Mouse (Mus musculus): ENCODE measurements around the gene Mto1. TPM values are rescaled to one million over a fixed set of nuclear protein-coding genes. Genes with fewer than 3 reads are reported as not detected.
A peak's percentile ranks its signal among the peaks of the same experiment; 100 is the strongest.

The Mto1 gene
- polyA plus RNA-seq, 1 experiment from 2014 or later = 25.6 TPM

GRCm38 (mm10) chr9:78493171-78493570 is 45.2 kb downstream of the Mto1 start:
- no peaks in the 10 kb centered on the region for H3K36me3 ChIP-seq
- H3K27me3 ChIP-seq (replicated peaks) = no peaks in the 10 kb centered on the region
- WGBS = 86% methylated on average over 7 of the region's 7 CpGs
- H3K4me2 ChIP-seq (replicated peaks) = no peak overlapping the region
- no peak overlapping the region for H3K4me3 ChIP-seq
- no peaks in the 10 kb centered on the region for H3K9me3 ChIP-seq
- no peak for ATAC-seq (ENCODE audit: low FRiP score, low read depth)
- H3K9ac ChIP-seq = no peak overlapping the region
- H3K27ac ChIP-seq = no peak overlapping the region
- H3K4me1 ChIP-seq = peaks cover 8% of the 10 kb centered on the region; the same call in 1 of the 2 replicates

GRCm38 (mm10) chr9:78500386-78500785 is 52.4 kb downstream of the Mto1 start:
- H3K4me2 ChIP-seq (replicated peaks) = no peak overlapping the region
- WGBS = 80% methylated on average over 3 of the region's 3 CpGs
- H3K27ac ChIP-seq = no peak overlapping the region
- peaks cover 19% of the 10 kb centered on the region for H3K4me1 ChIP-seq
- no peaks in the 10 kb centered on the region for H3K36me3 ChIP-seq
- H3K9ac ChIP-seq = no peak overlapping the region
- ATAC-seq (ENCODE audit: low FRiP score, low read depth) = no peak
- no peak overlapping the region for H3K4me3 ChIP-seq
- no peaks in the 10 kb centered on the region for H3K27me3 ChIP-seq (replicated peaks)
- H3K9me3 ChIP-seq = no peaks in the 10 kb centered on the region

- no peaks in the 10 kb centered on the region for H3K27me3 ChIP-seq (replicated peaks)
- peak; percentile 25; the same call in 1 of the 2 replicates for ATAC-seq (ENCODE audit: low FRiP score, low read depth)
- whole genome bisulfite sequencing = 65% methylated on average over 4 of the region's 4 CpGs
Observed at GRCm38 (mm10) chr9:78501284-78501683, 53.3 kb downstream of the Mto1 start.

GRCm38 (mm10) chr9:78503223-78504079 is 55.4 kb downstream of the Mto1 start:
- H3K4me1 ChIP-seq = peaks cover 19% of the 10 kb centered on the region
- peak; percentile 77 for ATAC-seq (ENCODE audit: low FRiP score, low read depth)
- 3% methylated on average over 6 of the region's 6 CpGs for WGBS
- no peaks in the 10 kb centered on the region for H3K9me3 ChIP-seq
- H3K27ac ChIP-seq = peak overlapping the region; percentile 80
- H3K36me3 ChIP-seq = no peaks in the 10 kb centered on the region
- no peak overlapping the region; the same call in 1 of the 2 replicates for H3K9ac ChIP-seq
- no peaks in the 10 kb centered on the region for H3K27me3 ChIP-seq (replicated peaks)
- H3K4me3 ChIP-seq = no peak overlapping the region
- peak overlapping the region; percentile 43 for H3K4me2 ChIP-seq (replicated peaks)

More at GRCm38 (mm10) chr9:78501284-78501683, 53.3 kb downstream of the Mto1 start:
- no peaks in the 10 kb centered on the region for H3K9me3 ChIP-seq
- no peak overlapping the region for H3K27ac ChIP-seq
- no peak overlapping the region for H3K4me3 ChIP-seq
- H3K36me3 ChIP-seq = no peaks in the 10 kb centered on the region
- H3K9ac ChIP-seq = no peak overlapping the region
- no peak overlapping the region for H3K4me2 ChIP-seq (replicated peaks)
- H3K4me1 ChIP-seq = peaks cover 19% of the 10 kb centered on the region

- Histone ChIP-seq H3K27ac (peak overlapping the region; percentile 42; the same call in 1 of the 2 replicates), H3K4me1 (peaks cover 19% of the 10 kb centered on the region), H3K36me3 (no peaks in the 10 kb centered on the region), H3K9me3 (no peaks in the 10 kb centered on the region), H3K27me3 (replicated peaks) (no peaks in the 10 kb centered on the region), H3K9ac (no peak overlapping the region), H3K4me3 (no peak overlapping the region), H3K4me2 (replicated peaks) (no peak overlapping the region; the same call in 1 of the 2 replicates)
- 68% methylated on average over 4 of the region's 4 CpGs for WGBS
- ATAC-seq (ENCODE audit: low FRiP score, low read depth) = 0 out of 2 replicates have a peak, but pooled peaks have one; percentile 1
Observed at GRCm38 (mm10) chr9:78504133-78504532, 56.1 kb downstream of the Mto1 start.

- Histone ChIP-seq H3K4me3 (no peak overlapping the region), H3K9ac (no peak overlapping the region), H3K36me3 (no peaks in the 10 kb centered on the region), H3K27ac (no peak overlapping the region), H3K4me2 (replicated peaks) (no peak overlapping the region), H3K4me1 (peaks cover 19% of the 10 kb centered on the region), H3K27me3 (replicated peaks) (no peaks in the 10 kb centered on the region), H3K9me3 (no peaks in the 10 kb centered on the region)
- WGBS = 86% methylated on average over 3 of the region's 3 CpGs
- no peak for ATAC-seq (ENCODE audit: low FRiP score, low read depth)
Observed at GRCm38 (mm10) chr9:78504679-78505078, 56.7 kb downstream of the Mto1 start.

- no peaks in the 10 kb centered on the region for H3K36me3 ChIP-seq
- no peaks in the 10 kb centered on the region for H3K27me3 ChIP-seq (replicated peaks)
- H3K4me2 ChIP-seq (replicated peaks) = no peak overlapping the region
- no peaks in the 10 kb centered on the region for H3K9me3 ChIP-seq
- no peak overlapping the region for H3K27ac ChIP-seq
- H3K4me1 ChIP-seq = peaks cover 19% of the 10 kb centered on the region
- no peak for ATAC-seq (ENCODE audit: low FRiP score, low read depth)
- no peak overlapping the region for H3K4me3 ChIP-seq
- H3K9ac ChIP-seq = no peak overlapping the region
- WGBS = 91% methylated on average over 6 of the region's 6 CpGs
Observed at GRCm38 (mm10) chr9:78505223-78505622, 57.2 kb downstream of the Mto1 start.

- H3K4me1 ChIP-seq = peaks cover 19% of the 10 kb centered on the region
- H3K9me3 ChIP-seq = no peaks in the 10 kb centered on the region
- H3K36me3 ChIP-seq = no peaks in the 10 kb centered on the region
- H3K4me2 ChIP-seq (replicated peaks) = no peak overlapping the region
- WGBS = 80% methylated on average over 11 of the region's 11 CpGs
- H3K9ac ChIP-seq = no peak overlapping the region
- no peak for ATAC-seq (ENCODE audit: low FRiP score, low read depth)
- no peak overlapping the region for H3K27ac ChIP-seq
- no peak overlapping the region for H3K4me3 ChIP-seq
- no peaks in the 10 kb centered on the region for H3K27me3 ChIP-seq (replicated peaks)
Observed at GRCm38 (mm10) chr9:78506002-78506721, 58.2 kb downstream of the Mto1 start.

- Histone ChIP-seq H3K9me3 (no peaks in the 10 kb centered on the region), H3K36me3 (no peaks in the 10 kb centered on the region), H3K27me3 (replicated peaks) (no peaks in the 10 kb centered on the region), H3K4me2 (replicated peaks) (no peak overlapping the region), H3K4me1 (peaks cover 19% of the 10 kb centered on the region), H3K9ac (no peak overlapping the region), H3K4me3 (no peak overlapping the region), H3K27ac (no peak overlapping the region)
- no peak for ATAC-seq (ENCODE audit: low FRiP score, low read depth)
- WGBS = 84% methylated on average over 7 of the region's 7 CpGs
Observed at GRCm38 (mm10) chr9:78506722-78507077, 58.7 kb downstream of the Mto1 start.

GRCm38 (mm10) chr9:78508106-78508786 is 60.2 kb downstream of the Mto1 start:
- no peak overlapping the region for H3K9ac ChIP-seq
- no peak overlapping the region for H3K27ac ChIP-seq
- no peak overlapping the region for H3K4me3 ChIP-seq
- ATAC-seq (ENCODE audit: low FRiP score, low read depth) = no peak
- no peaks in the 10 kb centered on the region for H3K36me3 ChIP-seq
- H3K4me2 ChIP-seq (replicated peaks) = no peak overlapping the region
- peaks cover 9% of the 10 kb centered on the region for H3K4me1 ChIP-seq
- WGBS = 90% methylated on average over 16 of the region's 16 CpGs
- no peaks in the 10 kb centered on the region for H3K27me3 ChIP-seq (replicated peaks)
- H3K9me3 ChIP-seq = no peaks in the 10 kb centered on the region

- Histone ChIP-seq H3K9ac (no peak overlapping the region), H3K4me1 (no peaks in the 10 kb centered on the region), H3K27me3 (replicated peaks) (no peaks in the 10 kb centered on the region), H3K4me2 (replicated peaks) (no peak overlapping the region), H3K4me3 (no peak overlapping the region), H3K36me3 (no peaks in the 10 kb centered on the region), H3K27ac (no peak overlapping the region), H3K9me3 (no peaks in the 10 kb centered on the region)
- ATAC-seq (ENCODE audit: low FRiP score, low read depth) = no peak
- WGBS = 94% methylated on average over 5 of the region's 5 CpGs
Observed at GRCm38 (mm10) chr9:78511705-78512104, 63.7 kb downstream of the Mto1 start.
